Mouse (Mus musculus) small intestine, adult 10 weeks (tissue): ENCODE measurements around the gene Gm5861. TPM values are rescaled to one million over a fixed set of nuclear protein-coding genes. Genes with fewer than 3 reads are reported as not detected.

Source experiments
- polyA plus RNA-seq: library from polyadenylated mRNA; stranded (reverse); fragments of 350-450 nt; fragmentation: Illumina TruSeq; extraction: RNeasy Lipid Tissue Mini Kit (QIAGEN cat#74804); gene quantifications from one replicate; pipeline ENCODE4 v1.2.3, GENCODE M21; 2014; ENCODE audit warnings: low replicate concordance

The Gm5861 gene
- polyA plus RNA-seq = not detected

DNA sequence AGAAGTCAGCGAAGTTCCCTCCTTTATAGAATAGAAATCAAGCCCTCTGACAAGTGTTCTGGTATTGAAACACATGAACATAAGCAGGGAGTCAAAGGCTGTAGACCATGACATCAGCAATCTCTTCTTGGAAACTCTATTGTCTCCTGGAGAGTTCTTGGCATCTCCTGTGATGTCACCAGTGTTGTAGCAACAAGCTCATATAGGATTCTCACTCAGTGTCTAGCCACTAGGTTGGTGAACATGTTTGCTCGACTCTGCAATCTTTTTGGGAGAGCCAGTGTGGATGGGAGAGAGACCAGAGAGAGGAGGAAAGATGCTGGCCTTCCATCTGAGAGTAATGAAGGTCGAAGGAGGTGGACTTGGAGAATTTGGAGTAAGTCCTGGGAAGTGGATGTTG lies at the start of gene Gm5861:
Gm5861 (plus strand) TSS at position 301 of the 400 bp plus-strand sequence.

Other genes with a start within 250 kb of the Gm5861 start
- gene Gm8871, start 235.3 kb upstream of the Gm5861 start, polyA plus RNA-seq = not detected
- not detected for gene Gm8857, start 235.3 kb upstream of the Gm5861 start, polyA plus RNA-seq
- not detected for gene Gm8879, start 55.4 kb upstream of the Gm5861 start, polyA plus RNA-seq
- not detected for gene Gm8890, start 73.0 kb downstream of the Gm5861 start, polyA plus RNA-seq
- gene Speer1, start 158.4 kb downstream of the Gm5861 start, polyA plus RNA-seq = not detected
- not detected for gene Gm8897, start 233.3 kb downstream of the Gm5861 start, polyA plus RNA-seq